Mouse (Mus musculus): ENCODE measurements at regions not wholly inside any gene's neighbourhood (a gene's known extent, or its start where the extent isn't known, plus 50 kb on each side); places are given as distances from the start of the nearest gene placed in this dataset.
"Not testable (repeated sequence)": the region's sequence is repeated elsewhere in the genome, so short reads cannot be mapped to it uniquely, and the experiment has no call there.

DNA sequence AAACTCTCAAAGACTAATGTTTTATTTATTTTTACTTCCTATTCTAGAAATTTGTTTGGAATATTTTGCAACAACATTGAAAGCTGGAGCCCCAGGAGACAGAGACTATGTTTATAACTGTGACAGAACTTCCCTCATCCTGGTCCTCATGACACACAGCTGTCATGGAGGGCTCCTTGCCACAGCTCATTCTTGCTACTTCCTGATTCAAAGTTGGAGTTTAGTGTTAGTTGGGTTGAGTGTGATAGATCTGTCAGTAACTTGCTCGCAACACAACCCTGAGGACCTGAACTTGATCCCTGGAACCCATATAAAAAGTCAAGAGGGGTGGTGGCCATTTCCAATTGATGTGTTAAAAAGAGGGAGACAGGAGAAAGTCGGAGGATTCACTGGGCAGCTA lies 328.3 kb upstream of the Nox3 start:
- no peak for DNase-seq (ENCODE audit: extremely low spot score in 1 of 2, low spot score in 1 of 2)

DNA sequence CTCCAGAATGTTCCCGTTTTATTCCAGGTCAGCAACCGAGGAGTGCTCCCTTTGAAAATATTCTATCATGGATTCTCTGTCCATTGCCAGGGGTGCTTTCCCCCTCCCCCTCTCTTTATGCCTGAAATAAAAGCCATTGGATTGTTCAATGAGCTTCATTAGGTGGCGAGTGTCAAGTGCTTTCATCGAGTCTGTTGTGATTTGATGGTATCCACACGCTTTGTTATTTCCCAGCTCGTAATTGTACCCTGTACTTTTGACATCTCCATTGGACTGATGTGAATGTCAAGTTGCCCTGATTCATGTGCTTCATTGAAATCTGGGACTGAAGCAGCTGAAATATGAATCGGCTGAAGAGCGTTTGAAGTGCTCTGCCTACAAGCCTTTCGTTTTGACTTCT lies 333.1 kb upstream of the Nox3 start:
- DNase-seq (ENCODE audit: extremely low spot score in 1 of 2, low spot score in 1 of 2): no peak

DNA sequence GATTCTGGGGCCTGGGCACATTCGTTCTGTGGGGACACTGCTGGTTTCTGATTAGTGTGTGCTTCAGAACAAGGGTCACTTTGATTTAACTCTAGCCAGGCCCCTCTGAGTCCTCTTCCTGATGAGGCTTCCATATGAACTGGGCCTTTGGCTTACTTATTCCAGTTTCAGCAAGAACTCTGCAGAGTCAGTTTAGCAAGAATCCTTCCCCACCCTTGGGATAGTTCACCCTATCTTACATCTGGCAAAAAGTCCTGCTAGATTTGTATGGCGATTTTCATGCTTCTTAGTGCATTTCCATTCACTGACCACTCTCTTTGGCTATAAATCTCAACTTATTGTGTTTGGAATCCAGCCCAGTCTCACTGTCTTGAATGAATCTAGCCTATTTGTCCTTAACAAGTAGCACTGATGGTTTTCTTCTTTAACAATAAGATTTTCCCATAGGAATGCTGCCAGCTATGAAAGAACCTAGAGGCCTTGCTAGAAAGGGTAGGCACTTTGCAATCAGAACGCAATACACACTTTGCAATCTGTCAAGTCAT lies 338.8 kb upstream of the Nox3 start:
- DNase-seq (ENCODE audit: extremely low spot score in 1 of 2, low spot score in 1 of 2): no peak

DNA sequence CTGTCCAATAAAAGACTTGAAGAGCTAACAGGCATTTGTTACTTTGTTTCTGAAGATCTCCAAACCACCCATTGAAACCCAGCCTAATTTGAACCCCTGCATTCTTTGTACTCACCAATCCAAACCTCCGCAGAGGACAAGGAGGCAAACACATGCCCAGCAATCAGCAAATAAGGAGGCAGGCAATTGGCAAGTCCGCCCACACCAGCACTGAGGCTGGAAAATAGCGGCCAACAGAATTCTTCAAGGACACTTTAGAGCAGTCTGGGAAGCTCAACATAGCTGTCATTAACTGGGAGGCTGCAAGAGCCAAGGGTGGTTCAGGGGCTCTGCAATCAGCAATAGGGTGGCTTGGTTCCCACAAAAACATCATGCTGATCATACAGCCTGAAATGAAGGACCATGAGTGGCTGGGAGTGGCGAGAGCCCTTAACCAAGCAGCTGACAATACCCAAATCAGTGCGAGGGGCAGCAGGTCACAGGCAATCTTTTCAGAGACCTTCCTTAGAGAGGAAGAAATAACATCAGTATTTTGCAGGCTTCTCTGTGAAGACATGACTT lies 344.1 kb upstream of the Nox3 start:
- no peak for DNase-seq (ENCODE audit: extremely low spot score in 1 of 2, low spot score in 1 of 2)

DNA sequence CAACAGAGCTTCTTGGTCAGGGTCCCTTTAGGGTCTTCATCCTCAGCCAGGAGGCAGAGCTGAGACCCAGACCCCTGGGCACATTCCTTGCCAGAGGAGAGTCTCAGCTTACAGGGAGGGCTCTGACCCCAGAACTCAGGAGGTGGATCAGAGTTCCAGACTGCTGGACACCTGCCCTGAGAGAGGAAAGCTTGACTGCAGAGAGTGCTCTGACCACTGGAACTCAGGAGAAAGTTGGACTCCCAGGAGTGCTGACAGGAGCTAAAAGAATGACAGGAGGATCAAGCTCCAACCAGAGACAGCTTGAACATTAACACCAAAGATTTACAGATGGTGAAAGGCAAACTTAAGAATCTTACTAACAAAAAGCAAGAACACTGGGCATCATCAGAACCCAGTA lies 364.1 kb upstream of the Nox3 start:
- not testable (repeated sequence) for DNase-seq (ENCODE audit: extremely low spot score in 1 of 2, low spot score in 1 of 2)

DNA sequence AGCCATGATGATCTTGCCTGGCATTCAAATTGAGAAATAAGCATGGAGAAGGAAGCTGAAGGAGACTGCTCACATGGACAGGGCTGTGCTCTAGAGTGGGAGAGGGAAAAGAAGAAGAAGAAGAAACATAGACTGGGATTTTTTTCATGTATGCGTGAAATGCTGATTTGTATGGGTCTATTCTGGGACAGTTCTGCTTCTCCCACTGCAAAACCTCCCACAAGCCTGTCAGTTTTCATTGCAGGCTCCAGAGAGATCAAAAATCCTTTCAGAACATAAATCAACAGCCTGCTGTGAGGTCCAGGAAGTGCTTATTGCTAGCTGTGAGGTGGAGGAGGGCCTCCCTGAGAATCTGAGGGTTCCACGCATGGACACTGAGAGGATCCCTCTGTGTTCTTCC lies 377.3 kb upstream of the Nox3 start:
- DNase-seq (ENCODE audit: extremely low spot score in 1 of 2, low spot score in 1 of 2): no peak

DNA sequence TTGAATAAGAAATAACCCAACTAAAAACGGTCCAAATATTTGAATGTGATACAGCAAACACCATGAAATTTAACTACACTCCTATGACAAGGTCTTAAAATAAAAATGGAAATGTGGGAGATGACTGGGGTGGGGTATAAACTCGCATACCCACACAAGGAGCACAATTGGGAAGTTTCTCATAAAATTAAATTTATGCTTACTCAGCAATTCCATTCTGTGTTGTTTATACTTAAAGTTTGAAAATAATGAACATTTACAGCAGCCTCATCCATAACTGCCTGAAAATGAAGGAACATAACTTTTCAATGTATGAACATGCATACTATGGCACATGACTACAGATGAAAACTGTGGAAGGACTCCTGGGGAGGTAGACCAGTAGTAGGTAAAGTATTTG lies 384.5 kb upstream of the Nox3 start:
- DNase-seq (ENCODE audit: extremely low spot score in 1 of 2, low spot score in 1 of 2): no peak

DNA sequence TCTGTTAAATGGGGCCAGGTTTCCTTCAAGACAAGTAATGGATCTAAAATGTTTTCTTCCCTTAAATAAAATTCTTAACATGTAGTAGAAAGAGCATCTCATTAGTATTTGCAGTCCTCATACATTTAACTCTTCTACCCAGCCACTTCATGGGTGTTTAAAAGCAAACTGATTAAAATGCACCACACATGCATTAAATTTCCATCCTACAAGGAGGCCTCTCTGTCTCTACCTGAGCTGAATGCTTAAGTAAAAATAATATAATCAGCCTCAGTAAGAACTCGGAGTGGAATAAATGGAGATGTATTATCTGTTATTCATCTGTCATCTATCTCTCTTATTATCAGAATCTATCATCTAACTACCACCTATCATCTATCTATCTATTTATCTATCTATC lies 398.6 kb upstream of the Nox3 start:
- DNase-seq (ENCODE audit: extremely low spot score in 1 of 2, low spot score in 1 of 2): no peak

DNA sequence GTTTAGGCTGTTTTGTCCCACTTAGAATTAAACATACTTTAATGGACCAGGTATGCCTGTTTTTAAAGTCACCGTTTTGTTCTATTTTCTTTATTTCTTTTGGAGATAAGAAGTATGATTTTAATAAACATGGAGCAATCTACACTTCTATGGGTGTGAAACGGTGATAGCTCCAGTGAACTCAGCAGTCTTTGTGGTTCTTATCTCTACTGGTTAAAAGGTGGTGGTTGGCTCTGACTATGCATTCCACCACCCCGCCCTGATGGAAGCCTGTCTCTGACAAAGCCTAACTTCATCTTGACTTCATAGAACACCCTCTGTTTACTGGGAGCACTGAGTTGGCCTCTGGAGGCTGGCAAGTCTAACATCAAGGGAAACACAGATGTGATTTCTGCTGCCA lies 407.3 kb upstream of the Nox3 start:
- DNase-seq (ENCODE audit: extremely low spot score in 1 of 2, low spot score in 1 of 2): no peak

DNA sequence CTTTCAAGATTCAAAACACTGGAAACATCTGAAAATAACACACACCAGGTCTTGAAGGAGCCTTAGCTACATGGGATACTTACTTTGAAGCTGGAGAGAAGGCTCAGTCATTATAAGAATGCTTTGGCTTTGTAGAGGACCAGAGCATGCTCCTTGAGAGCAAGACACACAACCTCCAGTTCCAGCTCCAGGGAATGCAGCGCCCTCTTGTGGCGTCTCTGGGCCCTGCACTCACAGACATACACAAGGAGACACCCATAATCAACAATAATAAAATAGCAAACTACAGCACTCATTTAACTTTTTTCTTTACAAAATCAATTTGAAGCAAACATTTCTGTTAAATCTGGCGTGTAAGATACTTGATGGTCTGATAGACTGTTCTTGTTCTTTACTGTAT lies 413.2 kb upstream of the Nox3 start:
- DNase-seq (ENCODE audit: extremely low spot score in 1 of 2, low spot score in 1 of 2): peak in 1 of 2 experiments; percentile 32

DNA sequence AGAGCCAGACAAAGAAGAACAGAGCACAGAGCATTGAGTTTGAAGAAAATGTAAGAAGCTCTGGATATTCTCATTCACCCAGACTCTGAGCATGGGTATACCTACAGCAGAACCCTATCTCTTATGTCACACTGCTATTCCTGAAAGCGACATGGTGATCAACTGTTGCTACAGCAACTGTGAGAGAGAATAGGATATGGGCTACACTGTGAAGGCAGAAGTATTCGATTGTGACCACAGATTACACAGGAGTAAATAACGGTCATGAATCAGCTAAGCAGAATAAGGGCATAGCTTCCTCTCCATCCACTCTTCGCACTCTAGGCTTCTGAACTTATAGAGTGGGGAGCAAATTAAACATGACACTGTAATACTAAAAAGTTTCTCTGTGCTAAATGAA lies 417.0 kb upstream of the Nox3 start:
- DNase-seq (ENCODE audit: extremely low spot score in 1 of 2, low spot score in 1 of 2): no peak

DNA sequence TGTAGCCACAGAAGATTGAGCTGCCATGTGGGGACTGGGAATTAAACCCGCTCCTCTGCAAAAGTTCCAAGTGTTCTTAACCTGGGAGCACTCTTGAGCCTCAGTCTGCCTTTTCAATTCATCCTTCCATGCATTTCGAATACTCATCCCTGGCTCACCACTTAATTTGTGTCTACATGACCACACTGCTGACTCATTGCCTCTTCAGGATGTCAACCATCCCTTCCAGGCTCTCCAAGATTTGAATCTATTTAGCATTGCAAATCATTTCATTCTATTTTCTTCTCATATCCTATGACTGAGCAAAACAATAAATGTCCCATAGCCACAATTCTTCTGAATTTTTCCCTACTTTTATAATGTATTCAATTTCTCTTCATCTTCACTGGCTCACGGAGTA lies 420.4 kb upstream of the Nox3 start:
- no peak for DNase-seq (ENCODE audit: extremely low spot score in 1 of 2, low spot score in 1 of 2)

DNA sequence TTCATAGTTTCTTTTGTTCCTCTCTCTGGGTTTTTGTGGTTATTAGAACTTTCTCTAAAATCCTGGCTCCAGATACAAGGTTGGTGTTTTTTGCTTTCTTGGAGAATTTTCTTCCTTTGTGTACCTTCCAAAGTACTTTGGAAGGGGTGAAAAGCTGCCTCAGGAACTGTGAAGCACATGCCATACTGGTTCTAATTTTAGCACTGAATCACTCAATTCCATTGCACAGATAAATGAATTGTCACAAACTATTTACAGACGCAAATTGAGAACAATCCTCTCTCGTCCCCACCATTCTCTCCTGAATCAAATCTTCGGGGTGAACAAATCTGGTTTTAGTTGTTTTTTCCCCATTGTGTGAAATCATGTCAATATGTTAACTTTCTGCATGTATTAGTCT lies 437.6 kb upstream of the Nox3 start:
- no peak for DNase-seq (ENCODE audit: extremely low spot score in 1 of 2, low spot score in 1 of 2)

DNA sequence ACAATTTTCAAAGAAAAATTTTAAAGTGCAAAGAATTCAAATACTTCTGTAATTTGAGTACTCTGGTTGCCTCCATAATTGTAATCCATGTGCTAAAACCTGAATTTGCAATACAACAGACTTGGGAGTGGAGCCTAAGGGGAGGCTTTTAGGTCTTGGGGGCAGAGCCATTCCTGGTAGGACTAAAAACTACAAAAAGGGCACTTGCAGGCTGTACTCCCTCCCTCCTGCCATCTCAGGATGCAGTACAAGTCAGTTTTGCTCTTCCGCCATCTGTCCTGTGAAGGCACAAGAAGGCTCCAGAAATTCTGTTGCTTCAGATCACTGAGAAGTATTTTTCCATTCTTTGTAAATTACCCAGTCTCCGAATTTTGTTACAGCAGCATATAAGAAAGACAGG lies 467.4 kb upstream of the Nox3 start:
- no peak for DNase-seq (ENCODE audit: extremely low spot score in 1 of 2, low spot score in 1 of 2)

DNA sequence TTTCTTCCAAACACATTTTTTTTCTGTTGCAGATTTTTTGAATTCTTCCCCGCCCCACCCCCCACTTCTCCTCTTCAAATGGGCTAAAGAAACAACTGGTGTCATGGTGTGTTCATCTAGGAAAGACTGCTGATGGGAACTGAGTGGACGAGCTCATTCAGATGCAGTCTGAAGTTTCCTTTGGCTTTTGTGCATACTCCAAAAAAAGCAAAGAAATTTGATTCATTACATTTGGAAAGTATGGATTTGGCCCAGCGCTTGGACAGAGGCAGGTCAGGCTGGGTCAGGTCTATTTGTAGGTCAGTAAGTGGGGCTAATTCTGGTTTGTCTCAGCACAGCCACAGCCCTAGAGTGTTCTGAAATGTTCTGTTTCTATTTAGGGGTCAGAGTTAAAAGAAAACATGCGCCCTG lies 477.9 kb upstream of the Nox3 start:
- DNase-seq (ENCODE audit: extremely low spot score in 1 of 2, low spot score in 1 of 2): no peak

DNA sequence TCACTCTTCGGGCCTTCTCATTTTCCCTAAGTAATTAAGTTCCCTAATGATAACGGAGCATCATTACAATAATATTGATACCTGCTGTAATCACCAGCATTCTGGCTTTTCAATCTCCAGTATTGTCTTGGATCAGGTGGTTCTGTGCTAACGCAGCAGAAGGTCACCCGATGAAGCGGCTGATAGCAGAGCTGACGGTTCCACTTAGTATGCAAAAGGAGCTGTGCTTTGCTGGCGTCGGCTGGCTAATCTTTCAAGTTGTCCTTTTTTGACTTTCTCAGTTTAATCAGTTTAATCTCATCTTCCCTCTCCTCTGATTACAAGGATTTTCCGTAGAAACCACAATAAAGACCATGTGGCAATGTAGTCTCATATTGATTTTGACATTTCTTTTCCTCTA lies 478.9 kb upstream of the Nox3 start:
- DNase-seq (ENCODE audit: extremely low spot score in 1 of 2, low spot score in 1 of 2): no peak

DNA sequence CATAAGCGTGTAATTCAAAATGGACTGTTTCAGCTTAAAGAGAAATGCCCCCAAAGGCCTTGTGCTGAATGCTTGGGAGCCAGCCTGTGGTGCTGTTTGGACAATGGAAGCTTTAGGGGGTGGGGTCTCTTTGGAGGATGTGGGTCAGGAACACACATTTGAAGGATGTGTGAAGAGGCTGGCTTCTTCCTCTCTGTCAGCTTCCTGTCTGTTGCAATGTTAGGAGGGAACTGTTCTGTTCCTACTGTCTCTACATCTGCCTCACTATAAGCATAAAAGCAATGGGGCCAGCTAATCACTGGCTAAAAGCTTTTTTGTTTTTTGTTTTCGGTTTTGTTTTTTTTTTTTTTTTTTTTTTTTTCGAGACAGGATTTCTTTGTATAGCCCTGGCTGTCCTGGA lies 480.5 kb upstream of the Nox3 start:
- DNase-seq (ENCODE audit: extremely low spot score in 1 of 2, low spot score in 1 of 2): no peak

DNA sequence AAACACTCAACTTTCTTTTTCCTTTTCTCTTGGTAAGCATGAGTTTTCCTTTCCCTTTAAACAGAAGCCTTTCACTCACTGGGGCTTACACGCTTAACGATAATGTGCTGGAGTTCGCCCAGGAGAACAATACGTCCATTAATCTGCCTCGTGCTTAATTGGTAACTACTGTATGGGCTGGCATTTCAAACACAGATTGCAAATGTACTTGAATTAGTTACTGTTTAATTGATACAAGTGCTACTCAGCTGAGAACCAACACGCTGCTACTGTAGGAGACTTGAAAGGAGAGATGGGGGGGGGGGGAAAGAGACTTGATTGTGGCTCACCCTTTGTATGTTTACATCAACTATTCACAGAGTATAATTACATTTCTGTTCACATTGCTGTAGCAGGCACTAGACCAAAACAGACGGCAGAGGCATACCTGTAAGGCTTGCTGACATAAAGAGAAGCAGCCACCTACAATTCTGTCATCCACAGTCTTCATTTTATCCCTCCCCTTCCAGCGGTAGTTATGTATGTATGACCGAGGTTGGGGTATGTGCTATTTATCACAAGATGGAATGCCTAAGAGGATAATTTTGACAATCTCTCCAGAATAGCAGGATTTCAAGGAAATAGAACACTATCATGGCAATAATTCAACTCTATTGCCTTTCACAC lies 481.6 kb upstream of the Nox3 start:
- no peak for DNase-seq (ENCODE audit: extremely low spot score in 1 of 2, low spot score in 1 of 2)

DNA sequence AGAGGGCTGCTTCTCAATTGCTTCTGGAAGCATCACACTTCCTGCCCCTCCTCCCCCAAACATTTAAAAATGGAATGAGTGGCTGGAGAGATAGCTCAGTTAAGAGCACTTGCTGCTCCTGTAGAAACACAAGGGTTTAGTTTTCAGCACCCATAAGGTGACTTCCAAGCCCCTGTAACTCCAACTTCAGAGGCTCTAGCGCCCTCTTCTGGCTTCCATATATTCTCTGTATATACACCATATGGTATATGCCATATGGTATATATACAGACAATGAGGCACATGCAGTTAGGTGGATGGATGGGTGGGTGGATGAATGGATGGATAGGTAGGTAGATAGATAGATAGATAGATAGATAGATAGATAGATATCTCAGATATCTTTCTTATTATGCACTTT lies 483.2 kb upstream of the Nox3 start:
- DNase-seq (ENCODE audit: extremely low spot score in 1 of 2, low spot score in 1 of 2): no peak

DNA sequence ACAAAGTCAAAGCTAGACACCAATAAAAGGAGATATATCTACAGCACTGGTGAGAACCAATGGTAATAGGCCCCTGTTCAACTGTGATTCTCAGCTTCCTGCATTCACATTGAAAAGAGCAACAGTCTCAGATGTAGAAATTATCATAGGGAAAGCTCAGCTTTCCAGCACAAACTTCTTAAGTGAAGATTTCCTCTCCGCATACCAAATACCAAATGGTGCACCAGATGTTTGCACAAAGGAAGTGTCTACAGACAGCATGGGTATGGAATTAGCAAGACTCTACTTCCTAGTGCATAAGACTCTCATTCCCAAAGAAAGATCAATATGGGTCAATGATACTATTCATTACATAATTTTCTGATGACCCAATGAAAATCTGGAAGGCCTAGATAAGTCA lies 486.0 kb upstream of the Nox3 start:
- no peak for DNase-seq (ENCODE audit: extremely low spot score in 1 of 2, low spot score in 1 of 2)

DNA sequence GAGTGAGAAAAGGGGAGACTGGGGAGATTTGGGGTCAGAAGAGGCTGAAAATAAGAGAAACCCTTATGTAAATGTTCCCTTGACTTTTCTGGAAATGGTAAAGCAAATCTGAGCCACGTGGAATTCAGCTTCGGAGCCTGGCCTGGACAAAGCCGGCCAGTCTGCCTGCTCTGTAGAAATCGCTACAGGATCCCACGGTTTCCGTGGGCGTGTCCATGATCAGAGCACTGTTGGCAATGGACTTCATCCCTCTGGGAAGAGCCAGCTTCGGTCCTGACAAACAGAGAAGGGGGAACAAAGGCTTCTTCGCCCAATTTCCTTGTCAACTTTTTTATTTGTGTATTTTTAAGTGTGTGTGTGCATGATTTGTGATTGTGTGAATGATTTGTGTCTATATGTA lies 490.7 kb upstream of the Nox3 start:
- no peak for DNase-seq (ENCODE audit: extremely low spot score in 1 of 2, low spot score in 1 of 2)

DNA sequence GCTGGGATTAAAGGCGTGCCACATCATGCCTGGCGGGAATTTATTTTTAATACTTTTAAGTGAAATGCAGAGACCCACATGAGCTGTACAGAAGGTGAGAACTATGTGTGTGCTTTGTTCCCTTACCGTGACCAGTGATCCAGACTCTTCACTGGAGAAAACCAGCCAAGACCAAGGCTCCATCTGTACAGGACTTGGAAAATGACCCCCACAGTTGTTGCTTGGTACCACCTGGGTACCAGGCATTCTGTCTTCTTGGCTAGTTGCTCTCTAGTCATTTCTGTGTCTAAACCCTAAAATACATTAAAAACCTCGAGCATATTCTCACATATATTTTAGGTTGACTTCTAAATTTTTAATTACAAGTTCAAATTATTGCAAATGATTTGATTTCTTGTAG lies 491.5 kb upstream of the Nox3 start:
- DNase-seq (ENCODE audit: extremely low spot score in 1 of 2, low spot score in 1 of 2): no peak
